Comparison of ENCODE assay signal across 28 mouse cellular contexts in genomic region chr9:68993881-68994280, GRCm38 (mm10).
DNase-seq lines count a peak whose midpoint lies in the region; TF ChIP-seq lines count a peak whose summit lies in the region.
"Had no signal": no experiment of that assay in that cellular context is flagged by ENCODE, and none has a peak within 500 bp of the region (broad histone marks: within the 10 kb centered on the region; RNA-seq: fewer than 3 reads in every experiment).

No protein-coding gene starts in this region.

- H3K4me3 ChIP-seq in gastrocnemius, adult 2 months, result no peak overlapping the region
- no peak overlapping the region for H3K4me3 ChIP-seq in layer of hippocampus, adult 2 months
- H3K4me3 ChIP-seq: embryonic facial prominence, embryonic 10.5 days; embryonic facial prominence, embryonic 13.5 days; erythroblast, embryonic 14.5 days; forebrain, embryonic 12.5 days; forebrain, embryonic 15.5 days; heart, embryonic 12.5 days; heart, embryonic 15.5 days; hindbrain, embryonic 15.5 days; intestine, embryonic 15.5 days had no signal

- H3K27ac ChIP-seq in gastrocnemius, adult 2 months, result peak overlapping the region; percentile 46; the same call in 1 of the 2 replicates
- H3K27ac ChIP-seq in layer of hippocampus, adult 2 months, result peak overlapping the region; percentile 25; the same call in 1 of the 2 replicates
- H3K27ac ChIP-seq: embryonic facial prominence, embryonic 10.5 days; embryonic facial prominence, embryonic 13.5 days; forebrain, embryonic 12.5 days; forebrain, embryonic 15.5 days; heart, embryonic 15.5 days; hindbrain, embryonic 15.5 days; intestine, embryonic 15.5 days had no signal

- no peak for TF ChIP-seq CTCF in gastrocnemius, adult 2 months (IDR thresholded peaks at IDR 0.05)
- TF ChIP-seq CTCF in layer of hippocampus, adult 2 months (conservative IDR thresholded peaks at IDR 0.05), result no peak

- peak; percentile 31 for DNase-seq in adrenal gland, adult 8-10 months
- no peak for DNase-seq in adrenal gland, adult 18-20 months (ENCODE audit: low spot score in 2 of 2)
- DNase-seq in gastrocnemius, adult 2 months, result no peak
- no peak for DNase-seq in gastrocnemius, postnatal 4 days (ENCODE audit: low spot score in 2 of 2)
- DNase-seq in layer of hippocampus, adult 2 months (ENCODE audit: low spot score in 2 of 2), result no peak
- DNase-seq in layer of hippocampus, adult 11-12 months (ENCODE audit: low spot score), result no peak
- DNase-seq: B cell, adult 2 months; cerebellum, adult 11-12 months; cerebellum, adult 8-10 months; cerebellum, postnatal 10 days; cerebellum, postnatal 36 days; embryo, embryonic 11 days; gastrocnemius, postnatal 10 days; gastrocnemius, postnatal 36 days; heart, adult 18-20 months; heart, postnatal 10 days; heart, postnatal 4 days; kidney, adult 11 months; kidney, adult 8-10 months had no signal

- intact Hi-C loops in gastrocnemius, adult 2 months (cut with DNase I), result no loop called here
